Mouse (Mus musculus) hindbrain, postnatal 0 days (tissue): Measurements from ENCODE around the gene Tob2. TPM values are rescaled to one million over a fixed set of nuclear protein-coding genes. Genes with fewer than 3 reads are reported as not detected.

ENCODE experiments used
- ATAC-seq: fragments of 200-750 bp; cut with Nextera tagmentation; 2 replicates; pipeline ENCODE4 v1.8.0; 2017; ENCODE audit warnings: mild to moderate bottlenecking, moderate TSS enrichment, moderate library complexity
- DNase-seq: peaks from one replicate; pipeline ENCODE4 v3.0.0-alpha.2; 2015; ENCODE audit warnings: low spot score
- H3K27ac ChIP-seq: fragments of 300-500 bp; sonication (generic); 2 replicates; pipeline ENCODE4 v1.5.1; 2014; ENCODE audit warnings: mild to moderate bottlenecking
- H3K27me3 ChIP-seq: fragments of 300-500 bp; sonication (generic); 2 replicates; pipeline ENCODE4 v1.6.1; 2014; ENCODE audit warnings: low read length, mixed read lengths; ENCODE audit not compliant: insufficient read depth
- H3K36me3 ChIP-seq: fragments of 300-500 bp; sonication (generic); 2 replicates; pipeline ENCODE4 v1.6.1; 2014; ENCODE audit warnings: low read length, mixed read lengths; ENCODE audit not compliant: insufficient read depth
- H3K4me1 ChIP-seq: fragments of 300-500 bp; sonication (generic); 2 replicates; pipeline ENCODE4 v1.6.1; 2014; ENCODE audit warnings: antibody characterized with exemption, low read length, mixed read lengths; ENCODE audit not compliant: insufficient read depth
- H3K4me2 ChIP-seq: fragments of 300-500 bp; sonication (generic); 2 replicates; pipeline ENCODE4 v1.6.1; 2014; ENCODE audit warnings: low read depth, mild to moderate bottlenecking, low read length, moderate library complexity, mixed read lengths
- H3K4me3 ChIP-seq: fragments of 300-500 bp; sonication (generic); 2 replicates; pipeline ENCODE4 v1.5.1; 2014; ENCODE audit warnings: low read length
- H3K9ac ChIP-seq: fragments of 300-500 bp; sonication (generic); replicated peaks from 2 replicates; pipeline ENCODE4 v1.6.1; 2014; ENCODE audit warnings: mild to moderate bottlenecking, low read length, moderate library complexity, mixed read lengths
- H3K9me3 ChIP-seq: fragments of 300-500 bp; sonication (generic); 2 replicates; pipeline ENCODE4 v1.6.1; 2016; ENCODE audit warnings: low read length, mixed read lengths
- CTCF ChIP-seq: IDR thresholded peaks from 2 replicates; pipeline ENCODE4 v1.5.1; 2016; ENCODE audit warnings: antibody characterized with exemption, control low read depth, low read depth
- WGBS: fragments of 180-500 bp; shearing (Covaris S2); extraction: QIAGEN DNeasy Blood & Tissue Kit; methylation state at CpG from one replicate; pipeline ENCODE4 v1.1.7; 2014; 5-methylcytosine and 5-hydroxymethylcytosine counted together
- polyA plus RNA-seq: library from polyadenylated mRNA; unstranded; fragments of >200 nt; fragmentation: Nextera tagmentation; extraction: Ambion mirVana; gene quantifications from 2 replicates; pipeline ENCODE4 v1.2.1, GENCODE M21; 2015
- total RNA-seq: library from RNA; depleted of rRNA; stranded (reverse); fragments of >200 nt; gene quantifications from 2 replicates; pipeline ENCODE4 v1.2.3, GENCODE M21; 2014

Tob2 gene
- total and polyA plus RNA-seq, 2 experiments from 2014 or later = 12.9 to 14.0 TPM

DNA sequence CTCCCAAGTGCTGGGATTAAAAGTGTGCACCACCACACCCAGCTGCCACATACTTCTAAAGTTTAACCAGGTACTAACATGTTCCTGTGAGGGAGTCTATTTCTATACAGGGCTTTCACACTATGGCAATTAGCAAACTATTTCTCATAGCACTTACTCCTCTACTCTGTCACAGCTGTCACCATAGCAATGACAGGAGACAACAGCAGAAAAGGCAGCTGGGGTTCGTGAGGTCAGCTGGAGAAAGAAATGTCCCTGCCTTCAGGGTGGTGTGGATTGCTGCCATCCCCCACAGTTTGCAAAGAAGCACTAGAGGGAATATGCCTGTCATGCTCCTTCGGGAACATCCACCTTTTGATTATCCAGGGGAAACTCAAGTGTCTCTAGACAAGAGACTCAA, 49.8 kb downstream of the Tob2 start:
- no peaks in the 10 kb centered on the region for H3K27me3 ChIP-seq
- no peak overlapping the region for H3K4me2 ChIP-seq
- no peak for ATAC-seq
- no peak overlapping the region for H3K27ac ChIP-seq
- H3K4me3 ChIP-seq = no peak overlapping the region
- peaks cover 27% of the 10 kb centered on the region for H3K4me1 ChIP-seq
- no peaks in the 10 kb centered on the region for H3K36me3 ChIP-seq
- 59% methylated on average over 2 of the region's 2 CpGs for WGBS
- TF ChIP-seq CTCF = no peak
- no peaks in the 10 kb centered on the region for H3K9me3 ChIP-seq
- DNase-seq = no peak
- H3K9ac ChIP-seq = no peak overlapping the region

DNA sequence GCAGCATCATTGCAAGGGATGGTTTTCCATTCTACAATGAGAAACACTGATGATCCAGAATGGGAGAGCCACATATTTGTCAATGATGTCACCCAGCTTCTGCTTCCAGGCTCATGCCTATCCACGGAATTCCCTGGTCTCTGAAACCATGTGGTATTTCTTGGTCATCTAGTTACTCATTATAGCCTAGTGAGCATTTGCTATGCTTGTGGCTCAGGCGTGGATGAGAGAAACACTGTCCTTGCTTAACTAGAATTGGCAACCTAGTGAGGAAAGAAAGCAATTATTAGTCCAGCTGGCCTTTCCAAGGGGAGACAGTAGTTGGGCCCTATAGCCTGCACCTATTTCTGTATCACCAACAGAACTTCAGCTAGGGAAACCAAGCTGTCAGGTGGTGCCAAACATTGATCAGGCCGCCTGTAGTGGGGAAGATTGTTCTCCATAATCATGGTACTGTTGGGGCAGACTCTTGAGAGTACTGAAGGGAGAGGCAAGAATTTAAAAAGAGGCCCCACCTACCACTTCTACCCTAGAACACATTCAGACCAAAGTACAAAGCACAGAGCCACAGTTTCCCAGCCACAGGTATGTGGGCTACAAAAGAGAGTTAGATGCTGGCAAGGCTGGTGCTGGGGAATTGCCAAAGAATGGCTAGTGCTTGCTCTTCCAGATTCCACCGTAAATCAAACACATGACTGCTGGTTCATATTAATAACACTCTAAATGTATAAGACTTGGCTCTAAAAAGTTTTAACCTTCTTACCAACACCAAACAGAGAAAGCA, 51.8 kb downstream of the Tob2 start:
- Histone ChIP-seq H3K4me3 (no peak overlapping the region), H3K27ac (no peak overlapping the region), H3K4me2 (no peak overlapping the region), H3K9ac (no peak overlapping the region), H3K36me3 (no peaks in the 10 kb centered on the region), H3K27me3 (no peaks in the 10 kb centered on the region), H3K4me1 (peaks cover 23% of the 10 kb centered on the region), H3K9me3 (no peaks in the 10 kb centered on the region)
- no peak for ATAC-seq
- TF ChIP-seq CTCF = no peak
- no peak for DNase-seq
- 79% methylated on average over 4 of the region's 4 CpGs for WGBS

DNA sequence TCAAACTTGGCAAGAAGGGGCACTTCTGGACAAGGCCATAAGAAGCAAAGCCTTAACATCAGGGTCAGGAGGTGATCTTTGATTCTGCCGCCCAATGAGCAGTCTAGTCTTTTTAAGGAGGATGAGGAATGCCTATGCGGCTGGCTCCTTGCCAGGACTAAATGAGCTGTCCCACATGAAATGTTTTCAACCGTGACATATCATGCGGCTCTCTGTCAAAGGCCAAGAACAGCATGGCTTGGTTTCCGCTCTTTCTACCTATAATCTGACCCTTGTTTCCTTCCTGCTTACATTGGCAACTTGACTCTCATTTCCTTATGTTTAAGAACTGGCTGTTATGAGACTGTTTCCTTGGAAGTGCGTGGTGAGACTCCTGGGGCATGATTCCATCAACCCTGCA, 53.0 kb downstream of the Tob2 start:
- Histone ChIP-seq H3K4me3 (no peak overlapping the region), H3K9me3 (no peaks in the 10 kb centered on the region), H3K36me3 (no peaks in the 10 kb centered on the region), H3K4me2 (no peak overlapping the region), H3K27me3 (no peaks in the 10 kb centered on the region), H3K9ac (no peak overlapping the region), H3K27ac (peak overlapping the region; percentile 48; the same call in 1 of the 2 replicates), H3K4me1 (peaks cover 23% of the 10 kb centered on the region)
- 27% methylated on average over 6 of the region's 6 CpGs for WGBS
- TF ChIP-seq CTCF = no peak
- DNase-seq (peak; percentile 50), ATAC-seq (no peak)

DNA sequence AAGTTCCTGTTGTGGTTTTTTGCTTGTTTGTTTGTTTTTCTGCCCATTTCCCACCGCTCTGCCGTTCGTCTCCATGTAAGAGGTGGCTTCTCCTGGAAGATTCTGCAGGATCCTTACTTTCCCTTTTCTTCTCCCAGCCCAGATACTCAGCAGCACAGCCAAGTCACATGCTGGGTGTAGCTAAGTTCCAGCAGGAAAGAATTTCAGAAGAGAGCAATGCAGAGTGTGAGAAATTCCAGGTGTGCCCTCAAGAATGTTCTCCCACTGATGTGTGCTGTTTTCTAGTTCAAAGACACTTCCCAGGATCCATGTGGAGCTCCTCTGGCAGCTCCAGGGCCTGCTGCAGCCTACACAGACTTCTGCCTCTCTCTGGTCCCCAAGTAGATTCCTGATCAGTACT, 53.7 kb downstream of the Tob2 start:
- Histone ChIP-seq H3K36me3 (no peaks in the 10 kb centered on the region), H3K9me3 (no peaks in the 10 kb centered on the region), H3K27ac (peak overlapping the region; percentile 48; the same call in 1 of the 2 replicates), H3K9ac (no peak overlapping the region), H3K27me3 (no peaks in the 10 kb centered on the region), H3K4me2 (no peak overlapping the region), H3K4me1 (peaks cover 23% of the 10 kb centered on the region), H3K4me3 (no peak overlapping the region)
- no peak for TF ChIP-seq CTCF
- ATAC-seq (no peak), DNase-seq (no peak)
- 67% methylated on average over 3 of the region's 3 CpGs for WGBS

DNA sequence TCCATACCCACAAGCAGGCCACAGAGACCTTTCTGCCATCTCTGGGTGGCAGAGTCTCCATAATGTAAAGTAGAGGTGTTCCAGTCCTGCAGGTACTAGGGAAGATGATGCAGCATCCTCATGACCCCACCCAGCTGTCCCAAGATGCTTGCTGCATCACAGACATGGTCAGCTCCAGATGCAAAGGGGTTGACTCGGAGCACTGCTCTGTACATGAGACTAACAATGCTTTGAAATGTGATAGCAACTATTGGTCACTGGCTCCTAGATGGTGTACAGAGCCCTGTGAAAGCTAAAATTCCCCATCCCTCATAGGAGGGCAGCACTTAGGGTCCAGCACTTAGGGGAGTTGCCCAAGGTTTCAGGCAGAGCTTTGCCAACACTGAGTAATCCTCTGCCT, 54.4 kb downstream of the Tob2 start:
- Histone ChIP-seq H3K27me3 (no peaks in the 10 kb centered on the region), H3K4me3 (no peak overlapping the region), H3K4me2 (no peak overlapping the region), H3K9me3 (no peaks in the 10 kb centered on the region), H3K27ac (no peak overlapping the region; the same call in 1 of the 2 replicates), H3K9ac (no peak overlapping the region; the same call in 1 of the 2 replicates), H3K36me3 (no peaks in the 10 kb centered on the region), H3K4me1 (peaks cover 18% of the 10 kb centered on the region)
- ATAC-seq (no peak), DNase-seq (no peak)
- 58% methylated on average over 1 of the region's 1 CpGs for WGBS
- no peak for TF ChIP-seq CTCF

DNA sequence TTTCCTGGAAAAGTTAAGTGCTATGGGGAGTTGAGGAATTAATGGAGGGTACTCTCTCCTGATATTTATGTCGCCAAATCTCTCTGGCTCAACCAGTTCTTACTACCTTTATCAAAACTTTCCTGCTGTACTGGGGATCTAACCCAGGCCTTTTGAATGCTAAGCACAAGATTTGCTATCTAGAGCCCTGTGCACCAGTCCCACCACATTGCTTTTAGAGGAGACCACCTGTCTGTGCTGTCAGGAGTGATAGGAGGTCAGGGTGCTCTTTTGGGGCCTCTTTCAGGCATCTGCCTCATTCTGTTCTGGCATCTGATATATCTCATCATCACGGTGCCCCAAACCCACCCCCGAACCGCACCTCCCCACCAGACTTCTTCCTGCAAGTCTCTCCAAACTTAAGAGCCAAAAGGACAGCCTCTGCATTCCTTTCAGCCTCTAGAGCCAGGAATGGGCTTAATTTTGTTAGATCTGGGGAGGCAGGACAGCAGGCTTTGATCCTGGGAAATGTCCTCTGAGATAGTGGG, 55.1 kb downstream of the Tob2 start:
- no peaks in the 10 kb centered on the region for H3K27me3 ChIP-seq
- H3K9me3 ChIP-seq = no peaks in the 10 kb centered on the region
- WGBS = 71% methylated on average over 4 of the region's 4 CpGs
- H3K9ac ChIP-seq = no peak overlapping the region; the same call in 1 of the 2 replicates
- H3K4me3 ChIP-seq = peak overlapping the region; percentile 32; the same call in 1 of the 2 replicates
- peaks cover 18% of the 10 kb centered on the region for H3K4me1 ChIP-seq
- ATAC-seq (no peak), DNase-seq (no peak)
- H3K4me2 ChIP-seq = peak overlapping the region; percentile 63
- H3K36me3 ChIP-seq = no peaks in the 10 kb centered on the region
- TF ChIP-seq CTCF = no peak
- peak overlapping the region; percentile 74; the same call in 1 of the 2 replicates for H3K27ac ChIP-seq

DNA sequence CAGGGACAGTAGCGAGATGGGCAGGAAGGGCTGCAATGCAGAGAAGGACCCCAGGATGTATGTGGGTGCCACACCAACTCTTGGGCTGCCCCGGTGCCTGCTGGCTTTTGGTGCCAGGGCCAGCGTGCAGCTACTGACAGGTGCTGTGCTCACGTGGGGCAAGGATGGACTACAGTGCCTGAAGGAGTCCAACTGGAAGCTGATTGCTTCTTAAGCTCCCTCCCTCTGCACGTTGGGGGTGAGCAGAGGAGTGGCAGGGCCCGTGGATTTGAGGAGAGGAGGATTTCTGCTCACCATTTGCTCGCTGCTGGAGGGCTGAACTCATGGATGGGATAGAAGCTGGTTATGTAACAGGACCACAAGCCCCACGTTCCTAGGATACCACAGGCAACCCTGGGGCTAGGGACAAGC, 55.6 kb downstream of the Tob2 start:
- no peaks in the 10 kb centered on the region for H3K36me3 ChIP-seq
- peak overlapping the region; percentile 74 for H3K27ac ChIP-seq
- peak; percentile 61 for DNase-seq
- peak; percentile 53 for ATAC-seq
- WGBS = 6% methylated on average over 8 of the region's 8 CpGs
- no peaks in the 10 kb centered on the region for H3K27me3 ChIP-seq
- no peak for TF ChIP-seq CTCF
- peak overlapping the region; percentile 63 for H3K4me2 ChIP-seq
- H3K4me1 ChIP-seq = peaks cover 18% of the 10 kb centered on the region
- peak overlapping the region; percentile 32 for H3K4me3 ChIP-seq
- no peaks in the 10 kb centered on the region for H3K9me3 ChIP-seq
- H3K9ac ChIP-seq = peak overlapping the region; percentile 48
